Mouse (Mus musculus) spleen, adult 2 months (tissue): ENCODE measurements around the gene Kcnab1.

ENCODE experiments used
- CTCF ChIP-seq: fragments of 200-500 bp; IDR thresholded peaks from 2 replicates; pipeline ENCODE4 v1.5.1; 2011; ENCODE audit warnings: mild to moderate bottlenecking, inconsistent platforms; ENCODE audit not compliant: insufficient read depth, insufficient read length, insufficient replicate concordance; ENCODE audit errors: extremely low read depth
- POLR2A ChIP-seq: fragments of 200-500 bp; IDR thresholded peaks from 2 replicates; pipeline ENCODE4 v1.6.1; 2011; ENCODE audit warnings: low read depth, low read length, inconsistent platforms

GRCm38 (mm10) chr3:65365921-65366710 is 256.9 kb downstream of the Kcnab1 start:
- TF ChIP-seq CTCF (no peak), POLR2A (no peak)
